Mouse (Mus musculus) small intestine, adult 2 months (tissue): ENCODE results near the gene Krt87.

ENCODE experiments used
- CTCF ChIP-seq: fragments of 200-500 bp; IDR thresholded peaks from 2 replicates; pipeline ENCODE4 v1.5.1; 2012; ENCODE audit warnings: low read depth, mild to moderate bottlenecking, control low read depth, inconsistent platforms, low read length, moderate library complexity, mixed read lengths; ENCODE audit not compliant: insufficient replicate concordance, insufficient read length; ENCODE audit errors: extremely low read depth
- POLR2A ChIP-seq: fragments of 200-500 bp; IDR thresholded peaks from 2 replicates; pipeline ENCODE4 v1.6.1; 2012; ENCODE audit warnings: low read depth, mild to moderate bottlenecking, control low read depth, inconsistent platforms, low read length, moderate library complexity

GRCm38 (mm10) chr15:101479007-101479665 lies 40.5 kb upstream of the Krt87 start:
- TF ChIP-seq POLR2A = no peak
- no peak for TF ChIP-seq CTCF
